ENCODE assay signal across 17 mouse cellular contexts in the genomic region with DNA sequence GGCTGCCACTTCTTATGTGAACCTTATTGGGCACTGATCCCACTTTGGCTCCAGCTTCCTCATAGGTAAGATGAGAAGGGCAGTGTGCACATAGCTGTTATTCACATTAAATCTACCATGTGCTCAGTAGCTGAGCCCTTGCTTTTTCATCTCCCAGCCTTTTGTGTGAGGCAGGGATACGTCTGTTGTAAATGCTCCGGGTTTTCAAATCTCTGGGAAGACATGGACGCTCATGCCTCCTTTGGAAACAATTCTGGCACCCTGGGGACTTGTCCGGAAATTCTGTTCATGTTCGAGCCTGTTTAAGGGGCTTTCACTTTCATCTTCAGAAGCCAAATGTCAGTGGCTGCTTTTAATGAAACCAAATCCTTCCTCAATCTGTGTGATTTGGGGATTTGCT.
DNase-seq lines count a peak whose midpoint lies in the region; ATAC-seq and TF ChIP-seq lines count a peak whose summit lies in the region.
"Had no signal": no experiment of that assay in that cellular context is flagged by ENCODE, and none has a peak within 500 bp of the region (broad histone marks: within the 10 kb centered on the region; RNA-seq: fewer than 3 reads in every experiment).

No protein-coding gene starts in this region.

- H3K4me3 ChIP-seq in gastrocnemius, adult 2 months, result peak overlapping the region; percentile 28
- H3K4me3 ChIP-seq in cerebellum, adult 2 months (replicated peaks; ENCODE audit: insufficient read depth, low read depth, low read length), result no peak overlapping the region
- H3K4me3 ChIP-seq: embryonic facial prominence, embryonic 15.5 days; forebrain, embryonic 13.5 days had no signal

- 19% methylated on average over 5 of the region's 5 CpGs for WGBS in cerebellum, adult 2 months

- peak; percentile 55 to 58; a peak in 3 of 4 replicates for ATAC-seq in hematopoietic stem cell, adult 5-6 weeks (replicated peaks in 1 of 2; ENCODE audit: insufficient read depth in 1 of 2, low FRiP score in 2 of 2, low TSS enrichment in 1 of 2, low read depth in 1 of 2, poor library complexity in 2 of 2, severe bottlenecking in 2 of 2)
- ATAC-seq: forebrain, embryonic 13.5 days; midbrain, embryonic 16.5 days had no signal

- TF ChIP-seq CTCF in gastrocnemius, adult 2 months (IDR thresholded peaks at IDR 0.05), result no peak
- no peak for TF ChIP-seq CTCF in cerebellum, adult 2 months (IDR thresholded peaks at IDR 0.05; ENCODE audit: borderline replicate concordance, insufficient read depth, low read depth, low read length)

- H3K27me3 ChIP-seq in cerebellum, adult 2 months (ENCODE audit: control insufficient read depth, insufficient read depth, low read length), result no peaks in the 10 kb centered on the region
- H3K27me3 ChIP-seq: embryonic facial prominence, embryonic 15.5 days; forebrain, embryonic 13.5 days had no signal

- no peaks in the 10 kb centered on the region for H3K4me1 ChIP-seq in cerebellum, adult 2 months (ENCODE audit: control insufficient read depth, insufficient read depth, low read length)
- H3K4me1 ChIP-seq: forebrain, embryonic 13.5 days had no signal

- no peak for TF ChIP-seq POLR2A in cerebellum, adult 2 months (IDR thresholded peaks at IDR 0.05; ENCODE audit: borderline replicate concordance, insufficient read depth, low read length)

- 0 out of 2 replicates have a peak overlapping the region, but pooled peaks have one; percentile 0 for H3K27ac ChIP-seq in gastrocnemius, adult 2 months
- no peak overlapping the region for H3K27ac ChIP-seq in cerebellum, adult 2 months (ENCODE audit: insufficient read depth, low read length)
- H3K27ac ChIP-seq: embryonic facial prominence, embryonic 15.5 days; forebrain, embryonic 13.5 days had no signal

- DNase-seq in gastrocnemius, adult 2 months, result no peak
- DNase-seq in gastrocnemius, postnatal 36 days, result no peak
- peak; percentile 17 to 29 for DNase-seq in spleen, postnatal 36 days (ENCODE audit: low spot score in 2 of 2)
- no peak for DNase-seq in spleen, adult 12 weeks (ENCODE audit: low spot score)
- no peak for DNase-seq in thymus, postnatal 14 days
- DNase-seq in cerebellum, adult 2 months, result no peak
- no peak for DNase-seq in right cerebral cortex, adult 2 months (ENCODE audit: low spot score in 2 of 2)
- DNase-seq: cerebellum, adult 18-20 months; gastrocnemius, postnatal 10 days; layer of hippocampus, adult 9-11 months; lung, adult 18-20 months; lung, postnatal 4 days; retina, postnatal 1 day had no signal

- intact Hi-C loops in gastrocnemius, adult 2 months (cut with DNase I), result no loop called here
- intact Hi-C loops in gastrocnemius, postnatal 36 days (cut with DNase I), result no loop called here

Comparison
In these comparisons a context has a peak if more than half of its experiments do, and no peak if none do; other contexts are left out.
1. DNase-seq: peak in spleen, postnatal 36 days (2 of 2); none in gastrocnemius, adult 2 months (single experiment), gastrocnemius, postnatal 36 days (0 of 2), spleen, adult 12 weeks (single experiment), thymus, postnatal 14 days (single experiment), cerebellum, adult 2 months (0 of 2) and right cerebral cortex, adult 2 months (0 of 2).